Mouse (Mus musculus): Measurements from ENCODE around the gene Wasf2.

GRCm38 (mm10) chr4:133178305-133178704 is 48.0 kb downstream of the Wasf2 start:
- TF ChIP-seq CTCF (conservative IDR thresholded peaks at IDR 0.05; ENCODE audit: low read length), result no peak
- no peak for TF ChIP-seq NANOG (IDR thresholded peaks at IDR 0.05; ENCODE audit: borderline replicate concordance, low read length)

Measured in E14TG2a.4 (cell line).